Mouse (Mus musculus) ES-CJ7 (cell line): ENCODE data around the gene 1700007K13Rik.
"Not testable (repeated sequence)": the region's sequence is repeated elsewhere in the genome, so short reads cannot be mapped to it uniquely, and the experiment has no call there.

Experiments
- DNase-seq: peaks from one replicate; pipeline ENCODE4 v3.0.0; 2011; ENCODE audit warnings: low read depth, low spot score

The 1700007K13Rik gene

DNA sequence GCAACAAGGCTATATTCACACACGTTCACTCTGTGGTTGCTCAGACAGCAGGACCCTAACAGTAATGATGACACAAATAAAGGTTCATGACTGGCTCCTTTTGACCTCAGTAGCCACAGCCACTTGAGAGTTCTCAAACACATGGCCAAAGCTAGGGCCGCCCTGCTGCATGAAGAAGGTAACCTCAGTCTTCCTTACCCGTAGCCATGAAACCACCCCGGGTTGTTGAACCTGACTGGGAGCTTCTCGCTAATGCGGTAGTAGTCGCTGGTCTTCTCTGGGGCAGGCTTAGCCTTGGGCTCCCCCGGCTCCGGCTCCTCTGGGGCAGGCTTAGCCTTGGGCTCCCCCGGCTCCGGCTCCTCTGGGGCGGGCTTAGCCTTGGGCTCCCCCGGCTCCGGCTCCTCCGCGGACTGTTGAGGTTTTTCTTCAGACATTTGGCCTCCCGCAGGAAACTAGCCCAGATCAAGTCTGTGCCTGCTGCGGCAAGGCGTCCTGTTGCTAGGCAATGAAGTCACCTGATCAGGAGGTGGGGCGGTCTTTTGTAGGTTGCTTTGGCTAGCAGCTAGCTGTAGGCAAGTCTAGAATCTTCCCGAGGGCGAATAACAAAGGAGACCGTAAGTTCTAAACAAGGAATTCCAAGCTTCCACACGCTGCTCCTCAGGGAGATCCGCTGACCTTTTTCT lies at the start of gene 1700007K13Rik:
1700007K13Rik (minus strand) TSS at position 497 of the 683 bp plus-strand sequence.
- peak; percentile 96 for DNase-seq

DNA sequence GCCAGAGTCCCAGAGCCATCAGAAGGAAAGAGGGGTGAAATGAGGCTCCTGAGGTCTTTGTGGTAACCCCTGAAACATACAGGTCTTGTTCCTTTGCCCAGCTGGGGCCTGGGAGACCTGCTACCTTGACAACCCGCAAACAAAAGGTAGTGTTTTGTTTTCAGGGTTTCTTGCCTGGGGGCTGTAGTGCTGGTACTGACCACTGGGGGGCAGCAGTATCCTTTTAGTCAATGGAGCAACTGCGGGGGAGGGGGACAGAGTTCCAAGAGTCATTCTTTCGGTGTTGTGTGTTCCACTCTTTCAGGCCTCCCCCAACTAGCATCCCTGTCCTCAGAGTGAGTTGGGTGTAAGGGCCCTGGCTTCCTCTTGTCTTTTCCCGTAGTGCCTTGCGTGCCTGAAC lies 48.4 kb upstream of the 1700007K13Rik start:
- DNase-seq: peak; percentile 93

DNA sequence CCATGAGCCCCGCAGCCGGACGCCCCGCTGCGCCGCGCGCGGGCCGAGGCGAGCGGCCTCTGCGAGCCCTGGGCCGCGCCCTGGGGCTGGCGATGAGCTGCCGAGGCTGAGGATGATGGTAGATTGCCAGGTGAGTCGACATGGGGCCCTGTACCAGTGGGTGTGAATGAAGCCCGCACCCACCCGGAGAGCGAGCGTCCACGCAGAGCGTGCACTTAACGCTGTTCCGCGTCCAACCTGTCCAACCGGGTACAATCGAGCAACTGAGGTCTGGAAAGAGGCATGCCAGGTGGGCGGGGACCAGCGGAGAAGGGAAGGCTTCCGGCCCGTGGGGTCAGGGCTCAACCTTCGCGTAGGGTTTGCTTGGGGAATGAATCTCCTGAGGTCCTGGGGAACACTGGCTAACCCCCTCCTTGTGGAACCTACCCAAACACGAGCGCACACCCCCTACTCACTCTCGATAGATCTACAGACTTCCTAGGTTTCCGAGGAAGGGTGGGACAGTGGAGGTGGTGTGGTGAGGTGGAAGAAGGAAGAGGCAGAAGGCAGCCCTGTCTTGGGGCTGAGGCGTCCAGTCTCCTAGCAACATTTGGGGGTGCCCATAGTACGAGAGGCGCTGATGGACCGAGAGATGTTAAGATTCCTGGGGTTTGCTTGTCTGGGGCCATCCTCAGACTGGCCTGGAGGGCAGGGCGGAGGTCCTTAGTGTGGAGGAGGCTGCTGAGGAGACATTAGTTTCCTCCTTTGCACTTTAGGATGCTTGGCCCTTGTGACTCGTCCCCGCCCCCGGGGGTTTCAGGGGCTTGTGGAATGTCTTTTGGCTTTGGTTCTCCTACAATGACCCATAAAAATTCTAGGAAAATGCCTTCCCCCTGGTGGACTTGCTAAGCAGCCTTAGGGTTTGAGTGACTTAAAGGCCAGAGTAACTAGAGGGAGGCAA lies 47.6 kb upstream of the 1700007K13Rik start:
- no peak for DNase-seq

DNA sequence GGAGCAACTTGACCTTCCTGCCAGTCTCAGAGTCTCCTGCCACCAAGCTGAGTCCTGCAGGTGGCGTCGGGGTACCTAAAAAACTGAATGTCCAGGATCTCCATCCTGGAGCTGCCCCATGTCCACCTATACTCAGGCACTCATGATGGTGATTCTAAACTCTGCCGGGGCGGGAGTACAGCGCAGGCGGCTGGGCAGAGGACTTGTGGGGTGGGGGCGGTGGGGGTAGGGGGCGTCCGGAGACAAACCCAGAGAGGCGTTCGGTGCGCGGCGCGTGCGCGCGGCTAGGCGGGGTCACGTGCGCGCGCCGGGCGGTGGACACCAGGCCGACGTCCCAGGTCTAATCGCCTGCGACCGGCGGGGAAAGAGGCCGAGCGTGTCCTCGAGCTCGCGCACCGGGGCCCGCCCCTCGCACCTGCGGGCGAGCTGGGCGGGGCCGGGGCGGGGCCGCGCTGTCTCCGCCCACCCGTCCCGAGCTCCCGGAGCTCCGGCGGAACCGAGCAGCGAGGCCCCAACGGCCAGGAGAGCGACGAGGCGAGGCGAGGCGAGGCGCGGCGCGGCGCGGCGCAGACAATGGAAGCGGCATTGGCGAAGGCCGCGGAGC lies 46.8 kb upstream of the 1700007K13Rik start, which contains the start of gene Ralgds:
Ralgds (plus strand) TSS at position 328 of the 604 bp plus-strand sequence.
- DNase-seq: peak; percentile 42

DNA sequence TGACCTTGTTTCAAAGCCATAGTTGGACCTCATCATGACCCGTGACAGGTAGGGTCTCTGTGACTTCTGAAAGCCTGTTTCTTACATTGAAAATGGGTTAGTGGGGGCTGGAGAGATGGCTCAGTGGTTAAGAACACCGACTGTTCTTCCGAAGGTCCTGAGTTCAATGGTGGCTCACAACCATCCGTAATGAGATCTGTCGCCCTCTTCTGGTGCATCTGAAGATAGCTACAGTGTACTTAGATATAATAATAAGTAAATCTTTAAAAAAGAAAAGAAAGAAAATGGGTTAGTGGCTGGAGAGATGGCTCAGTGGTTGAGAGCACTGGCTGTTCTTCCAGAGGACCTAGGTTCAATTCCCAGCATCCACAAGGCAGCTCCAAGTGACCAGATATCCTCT lies 45.5 kb upstream of the 1700007K13Rik start:
- not testable (repeated sequence) for DNase-seq

DNA sequence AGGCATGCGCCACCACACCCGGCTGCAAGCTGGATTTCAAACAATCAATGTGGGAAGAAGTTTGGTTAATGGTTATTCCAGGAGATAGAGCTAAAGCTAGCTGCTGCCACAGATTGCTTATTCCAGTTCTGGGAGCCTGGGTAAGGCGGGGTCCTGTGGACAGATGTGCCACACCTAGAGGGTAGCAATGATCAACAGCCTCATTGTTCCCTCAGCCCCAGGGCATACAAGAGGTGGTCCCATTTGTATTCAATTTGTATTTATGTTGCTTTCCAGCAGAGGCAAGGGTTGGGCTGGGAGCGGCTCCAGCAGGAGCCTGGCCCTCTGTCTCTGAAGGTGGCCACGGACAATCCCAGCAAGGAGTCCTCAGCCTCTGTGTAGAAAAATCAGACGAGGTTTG lies 40.2 kb upstream of the 1700007K13Rik start:
- peak; percentile 92 for DNase-seq

DNA sequence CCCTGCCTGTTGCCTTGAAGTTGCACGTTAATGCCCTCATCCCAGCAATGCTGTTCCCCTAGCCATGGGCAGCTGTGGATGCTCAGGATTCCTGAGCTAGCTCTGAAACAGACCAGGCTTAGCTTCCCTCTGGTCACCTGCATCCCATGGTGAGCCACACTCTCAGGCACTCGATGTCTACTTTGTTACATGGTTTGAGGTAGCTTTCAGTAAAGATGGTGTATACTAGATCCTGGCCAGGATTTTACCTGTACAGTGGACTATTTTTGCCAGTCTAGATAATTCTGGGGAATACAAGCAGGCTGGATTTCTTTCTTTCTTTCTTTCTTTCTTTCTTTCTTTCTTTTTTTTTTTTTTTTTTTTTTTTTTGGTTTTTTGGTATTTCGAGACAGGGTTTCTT lies 39.7 kb upstream of the 1700007K13Rik start, which contains the start of gene Gm10134:
Gm10134 (plus strand) TSS at position 301 of the 400 bp plus-strand sequence.
- no peak for DNase-seq

DNA sequence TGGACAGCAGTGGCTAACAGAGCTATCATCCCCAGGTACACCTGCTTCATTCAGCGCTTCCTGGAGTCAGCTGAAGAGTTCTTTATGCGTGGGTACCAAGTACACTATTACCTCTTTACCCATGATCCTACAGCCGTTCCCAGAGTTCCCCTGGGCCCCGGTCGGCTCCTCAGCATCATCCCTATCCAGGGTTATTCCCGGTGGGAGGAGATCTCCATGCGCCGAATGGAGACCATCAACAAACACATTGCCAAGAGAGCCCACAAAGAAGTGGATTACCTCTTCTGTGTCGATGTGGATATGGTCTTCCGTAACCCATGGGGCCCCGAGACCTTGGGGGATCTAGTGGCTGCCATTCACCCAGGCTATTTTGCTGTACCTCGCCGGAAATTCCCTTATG lies 38.5 kb upstream of the 1700007K13Rik start:
- no peak for DNase-seq

DNA sequence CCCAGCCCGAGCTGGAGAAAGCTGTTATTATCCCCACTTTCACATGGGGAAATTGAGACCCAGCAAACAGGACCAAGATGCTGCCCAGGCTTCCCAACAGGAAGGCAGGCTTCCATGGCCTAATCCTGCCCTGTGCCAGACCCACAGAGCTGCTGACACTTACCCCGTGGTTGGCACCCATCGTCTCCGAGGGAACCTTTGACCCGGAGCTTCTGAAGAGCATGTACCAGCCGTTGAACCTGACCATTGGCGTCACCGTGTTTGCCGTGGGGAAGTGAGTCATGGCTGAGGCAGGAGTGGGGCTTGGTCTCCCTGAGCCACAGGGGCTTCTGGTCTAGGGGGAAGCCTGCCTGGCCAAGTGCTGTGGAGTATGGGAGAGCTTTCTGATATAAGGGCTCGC lies 36.9 kb upstream of the 1700007K13Rik start:
- no peak for DNase-seq

DNA sequence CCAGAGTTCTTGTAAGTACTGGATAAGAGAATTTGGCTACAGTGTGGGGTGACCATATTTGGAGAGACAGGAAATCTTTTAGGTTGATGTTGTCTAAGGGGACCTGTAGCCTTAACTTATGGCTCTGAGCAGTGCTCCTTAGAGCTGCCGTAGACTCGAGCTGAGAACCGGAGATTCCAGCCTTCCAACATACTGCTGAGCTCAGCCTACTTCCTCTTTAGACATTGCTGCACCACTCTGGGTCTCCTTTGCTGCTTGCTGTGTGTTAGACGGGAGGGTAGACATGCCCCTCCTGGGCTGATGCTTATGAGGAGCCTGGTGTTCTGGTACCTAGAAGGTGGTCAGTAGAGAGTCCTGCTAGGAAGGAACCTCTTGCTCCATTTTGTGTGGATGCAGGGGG lies 32.3 kb upstream of the 1700007K13Rik start:
- no peak for DNase-seq

DNA sequence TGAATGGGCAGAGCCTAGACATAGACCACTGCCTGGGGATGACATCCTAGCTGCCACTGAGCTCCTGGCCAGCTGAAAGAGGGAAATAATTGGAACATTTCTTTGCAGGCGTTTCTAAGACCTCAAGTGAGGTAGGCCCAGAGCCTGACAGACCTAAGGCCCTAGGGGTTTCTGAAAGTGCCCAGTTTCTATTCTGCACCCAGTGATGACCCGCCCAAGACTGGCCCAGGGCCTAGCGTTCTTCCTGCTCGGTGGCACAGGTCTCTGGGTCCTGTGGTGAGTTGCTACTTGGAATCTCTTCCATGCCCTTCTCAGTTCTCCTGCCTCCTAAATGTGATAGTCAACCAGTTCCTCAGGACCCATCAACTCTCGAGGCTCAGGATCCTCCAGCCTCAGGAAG lies 31.4 kb upstream of the 1700007K13Rik start:
- no peak for DNase-seq

DNA sequence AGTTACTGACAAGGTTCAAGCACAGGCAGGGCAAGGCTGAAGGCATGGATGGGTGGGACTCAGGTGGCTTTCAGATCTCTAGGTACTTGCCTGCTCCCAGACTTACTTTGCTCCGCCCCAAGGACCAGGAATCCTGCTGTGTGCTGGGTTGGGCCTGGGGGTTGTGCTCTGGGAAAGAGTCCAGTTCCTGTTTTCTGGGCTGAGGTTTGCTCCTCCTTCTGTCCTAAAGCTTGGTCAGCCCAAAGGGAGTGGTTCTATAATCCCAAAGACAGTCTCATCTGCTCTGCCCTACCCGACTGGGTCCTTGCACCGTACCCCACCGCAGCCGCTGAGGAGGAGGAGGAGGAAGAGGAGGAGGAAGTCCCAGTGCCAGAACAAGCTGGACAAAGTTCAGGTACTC lies 30.5 kb upstream of the 1700007K13Rik start, which contains the start of gene Gbgt1:
Gbgt1 (plus strand) TSS at position 221 of the 400 bp plus-strand sequence.
- DNase-seq: peak; percentile 47

DNA sequence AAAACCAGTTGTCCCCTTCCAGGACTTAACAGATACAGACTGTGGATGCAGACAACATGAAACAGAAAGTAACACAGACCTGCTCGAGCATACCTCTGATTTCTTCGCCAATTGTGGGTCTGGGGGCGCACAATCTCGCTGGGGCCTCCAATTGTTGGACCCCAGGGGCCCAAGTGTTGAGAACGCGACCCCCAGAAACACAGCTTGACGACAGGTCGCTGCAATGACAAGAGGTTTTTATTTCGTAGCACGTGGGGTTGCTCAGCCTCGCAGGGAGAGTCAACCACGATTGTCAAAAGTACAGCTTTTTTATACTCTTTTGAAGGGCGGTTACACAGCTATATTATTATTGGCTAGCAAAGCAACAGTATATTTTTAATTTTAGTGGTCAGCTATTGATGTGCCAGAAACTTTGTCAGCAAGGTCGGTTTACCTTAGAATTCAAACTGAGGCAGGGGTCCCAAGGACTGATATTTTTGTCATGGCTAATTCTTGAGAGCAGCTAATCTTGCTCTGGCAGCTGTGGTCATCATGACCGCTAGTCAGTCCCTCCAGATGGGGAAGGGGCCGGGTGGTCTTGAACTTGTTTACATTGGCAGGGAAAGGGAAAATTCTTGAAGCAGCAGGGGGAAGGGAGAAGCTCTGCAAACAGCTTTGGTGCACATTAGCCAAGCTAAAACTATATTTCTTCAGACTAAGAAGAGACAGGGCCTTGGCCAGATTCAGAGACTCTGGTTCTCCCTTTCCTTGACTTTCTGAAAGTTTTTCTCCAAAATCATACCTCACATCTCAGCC lies 29.9 kb upstream of the 1700007K13Rik start:
- no peak for DNase-seq

DNA sequence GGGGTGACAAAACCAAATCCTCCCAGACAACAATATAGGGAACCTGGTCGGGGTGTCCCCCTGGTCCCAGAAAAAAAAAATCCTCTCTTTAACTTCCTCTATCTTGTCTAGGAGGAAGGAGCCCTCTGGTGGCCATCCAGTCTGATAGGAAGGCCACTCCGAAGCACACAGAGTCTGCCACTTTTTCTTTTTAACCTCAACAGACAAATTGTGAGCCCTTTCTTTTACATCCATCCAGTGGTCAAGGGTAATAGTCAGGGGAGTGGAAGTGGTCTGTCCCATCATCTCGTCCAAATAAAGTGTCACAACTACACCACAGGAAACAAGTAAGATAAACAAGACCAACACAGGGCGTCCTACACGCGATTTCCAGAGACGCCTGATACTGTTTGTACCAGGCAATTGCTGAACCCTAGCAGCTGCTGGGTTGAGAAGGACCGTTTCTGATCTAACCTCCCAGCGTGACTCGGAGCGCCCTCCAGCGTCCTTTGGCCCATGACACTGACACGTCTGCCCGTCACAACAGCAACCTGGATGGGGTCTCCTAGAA lies 29.1 kb upstream of the 1700007K13Rik start:
- no peak for DNase-seq

DNA sequence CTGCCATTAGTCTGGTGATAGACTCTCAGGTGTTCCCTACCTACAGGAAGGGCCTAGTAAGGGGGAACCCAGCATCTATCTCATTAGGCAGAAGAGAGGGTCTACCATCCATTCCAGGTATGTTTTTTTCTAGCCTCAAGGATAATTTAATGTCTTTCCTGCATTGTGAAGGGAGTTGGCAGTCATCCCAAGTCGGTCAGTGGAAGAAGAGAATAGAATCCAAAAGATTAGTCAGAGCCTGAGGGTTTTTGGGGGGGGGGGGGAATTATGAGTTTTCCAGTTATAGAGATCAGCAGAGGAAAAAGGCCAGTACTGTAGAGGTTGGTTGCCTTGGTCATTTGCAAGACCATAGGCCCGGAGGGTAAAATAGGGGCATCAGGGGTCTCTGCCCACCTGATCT lies 28.4 kb upstream of the 1700007K13Rik start:
- no peak for DNase-seq

DNA sequence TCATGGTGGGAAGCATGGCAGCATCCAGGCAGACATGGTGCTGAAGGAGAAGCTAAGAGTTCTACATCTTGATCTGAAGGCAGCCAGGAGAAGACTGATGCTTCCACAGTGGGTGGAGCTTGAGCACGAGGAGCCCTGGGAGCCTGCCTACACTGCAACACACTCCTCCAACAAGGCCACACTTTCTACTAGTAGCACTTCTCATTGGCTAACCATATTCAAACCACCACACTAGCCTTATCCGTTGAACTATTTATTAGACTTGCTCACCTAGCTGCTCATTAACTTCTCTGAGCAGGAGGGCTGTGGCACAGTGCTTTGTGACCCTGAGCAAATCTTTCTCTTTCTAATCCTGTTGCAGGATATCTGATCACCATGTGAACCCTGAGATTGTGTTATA lies 17.7 kb upstream of the 1700007K13Rik start:
- DNase-seq: no peak

DNA sequence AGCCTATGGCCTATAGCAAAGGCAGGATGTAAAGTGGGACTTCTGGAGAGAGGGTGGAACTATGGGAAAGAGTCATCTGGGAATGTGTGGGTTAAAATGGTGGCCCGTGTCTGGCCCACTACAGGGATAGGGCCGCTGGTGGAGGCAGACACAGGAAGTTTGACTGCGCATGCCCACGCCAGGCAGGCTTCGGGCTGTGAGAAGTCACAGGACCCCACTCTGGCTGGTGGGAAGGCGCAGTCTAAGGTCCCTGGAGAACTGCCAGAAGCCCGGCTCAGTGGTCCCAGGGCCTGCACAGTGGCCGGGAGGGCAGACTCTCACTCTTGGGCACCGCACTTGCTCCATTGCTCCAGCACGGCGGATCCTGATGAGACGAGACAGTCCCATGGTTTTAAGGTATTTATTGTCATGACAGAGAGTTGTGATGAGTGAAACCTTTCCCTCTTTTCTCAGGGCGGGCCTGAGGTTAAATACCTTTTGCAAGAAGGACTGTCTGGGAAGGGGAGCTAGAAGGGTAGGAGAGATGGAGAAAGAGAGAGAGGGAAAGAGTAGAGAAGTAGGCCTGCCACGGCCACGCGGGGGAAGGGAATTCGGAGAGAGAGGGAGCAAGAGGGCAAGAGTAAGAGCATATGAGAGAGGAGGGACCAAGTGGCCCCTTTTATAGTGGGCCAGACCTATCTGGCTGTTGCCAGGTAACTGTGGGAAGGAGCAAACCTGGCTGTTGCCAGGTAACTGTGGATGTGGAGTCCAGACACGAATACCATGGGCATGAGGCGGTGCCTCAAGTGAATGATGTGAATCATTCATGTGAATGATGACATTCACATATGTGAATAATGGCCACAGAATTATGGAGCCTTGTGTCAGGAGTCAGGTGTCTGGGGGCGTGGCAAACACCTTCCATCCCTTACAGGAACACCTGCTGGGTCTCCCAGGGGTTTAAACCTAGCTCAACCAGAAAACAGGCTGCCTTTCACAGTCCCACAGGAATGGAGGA lies 13.4 kb upstream of the 1700007K13Rik start:
- DNase-seq: peak; percentile 65

DNA sequence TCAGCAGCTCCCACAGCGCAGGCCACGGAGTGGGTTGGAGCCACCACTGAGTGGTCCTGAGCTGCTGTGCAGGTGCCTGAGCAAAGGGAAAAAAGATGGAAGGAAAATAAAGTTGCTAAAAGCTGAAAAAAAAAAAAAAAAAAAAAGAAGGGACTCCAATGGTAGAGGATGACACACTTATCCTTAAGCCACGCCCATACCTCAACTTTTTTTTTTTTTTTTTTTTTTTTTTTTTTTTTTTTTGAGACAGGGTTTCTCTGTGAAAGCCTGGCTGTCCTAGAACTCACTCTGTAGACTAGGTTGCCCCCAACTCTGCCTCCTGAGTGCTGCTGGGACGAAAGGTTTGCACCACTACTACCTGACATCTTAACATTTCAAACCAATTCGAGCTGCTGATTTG lies 11.9 kb upstream of the 1700007K13Rik start:
- DNase-seq: not testable (repeated sequence)

DNA sequence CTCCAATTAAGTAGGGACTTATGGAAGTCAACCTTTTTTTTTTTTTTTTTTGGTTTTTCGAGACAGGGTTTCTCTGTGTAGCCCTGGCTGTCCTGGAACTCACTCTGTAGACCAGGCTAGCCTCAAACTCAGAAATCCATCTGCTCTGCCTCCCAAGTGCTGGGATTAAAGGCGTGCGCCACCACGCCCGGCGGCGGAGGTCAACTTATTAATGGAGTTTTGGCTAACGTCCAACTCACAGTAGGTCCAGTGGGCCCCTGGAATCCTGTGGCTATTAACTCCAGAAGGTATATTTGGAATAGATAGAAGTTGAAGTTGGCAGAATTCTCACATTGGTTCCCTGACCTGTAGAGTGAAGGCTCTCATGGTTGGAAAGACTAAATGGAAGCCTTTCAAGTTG lies 5.9 kb upstream of the 1700007K13Rik start:
- not testable (repeated sequence) for DNase-seq

DNA sequence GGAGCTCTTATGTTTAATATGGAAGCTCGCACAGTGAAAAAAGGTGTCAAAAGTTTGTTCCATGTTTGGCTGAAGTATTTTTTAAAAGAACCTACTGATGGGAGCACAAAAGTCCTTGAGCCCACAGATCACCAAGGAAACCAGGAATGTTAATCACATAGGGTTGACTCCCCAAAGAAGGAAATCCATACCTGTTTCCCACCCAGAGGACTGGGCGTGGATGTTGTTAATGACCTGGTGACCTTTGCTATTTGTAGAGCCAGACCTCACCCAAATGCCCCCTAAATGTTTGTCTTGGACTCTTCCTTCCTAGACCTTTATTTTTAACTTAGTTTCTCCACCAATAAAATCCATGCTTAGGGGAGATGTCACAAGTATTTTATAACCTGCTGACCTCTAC lies 4.5 kb upstream of the 1700007K13Rik start:
- DNase-seq: peak; percentile 72
